Mouse (Mus musculus) G1E (cell line): Measurements from ENCODE around the gene Gga1. TPM values are rescaled to one million over a fixed set of nuclear protein-coding genes. Genes with fewer than 3 reads are reported as not detected.
A peak's percentile ranks its signal among the peaks of the same experiment; 100 is the strongest.

Experiments used
- ATAC-seq: 2 replicates; pipeline ENCODE4 v1.8.0; 2016; ENCODE audit warnings: mild to moderate bottlenecking; ENCODE audit not compliant: insufficient number of reproducible peaks, poor library complexity, low FRiP score, severe bottlenecking; ENCODE audit errors: extremely low read depth
- DNase-seq: peaks from one replicate; pipeline ENCODE4 v3.0.0; 2012; ENCODE audit warnings: low spot score
- H3K27me3 ChIP-seq: 2 replicates; pipeline ENCODE4 v1.6.1; 2012; ENCODE audit warnings: mild to moderate bottlenecking, low read length, inconsistent platforms; ENCODE audit not compliant: insufficient read depth
- H3K36me3 ChIP-seq: replicated peaks from 2 replicates; pipeline ENCODE3; 2012; ENCODE audit warnings: mild to moderate bottlenecking, inconsistent platforms
- H3K4me1 ChIP-seq: 2 replicates; pipeline ENCODE4 v1.6.1; 2012; ENCODE audit warnings: low read depth, low read length, inconsistent platforms, mixed read lengths; ENCODE audit not compliant: insufficient read depth
- H3K4me3 ChIP-seq: 2 replicates; pipeline ENCODE4 v1.5.1; 2012; ENCODE audit warnings: low read depth, mild to moderate bottlenecking, inconsistent platforms, low read length, moderate library complexity, mixed read lengths
- H3K9me3 ChIP-seq: replicated peaks from 2 replicates; pipeline ENCODE4 v1.6.1; 2012; ENCODE audit warnings: inconsistent platforms
- CTCF ChIP-seq: IDR thresholded peaks from 2 replicates; pipeline ENCODE4 v1.5.1; 2012; ENCODE audit warnings: low read depth, low read length, inconsistent platforms, mixed read lengths
- GATA1 ChIP-seq: IDR thresholded peaks from 2 replicates; pipeline ENCODE4 v1.6.1; 2012; ENCODE audit warnings: borderline replicate concordance, low read length, inconsistent platforms, mixed read lengths
- GATA2 ChIP-seq: IDR thresholded peaks from 2 replicates; pipeline ENCODE4 v1.6.1; 2012; ENCODE audit warnings: low read depth, low read length, inconsistent platforms, borderline replicate concordance
- POLR2AphosphoS5 ChIP-seq: IDR thresholded peaks from 2 replicates; pipeline ENCODE4 v1.6.1; 2012; ENCODE audit warnings: low read depth, low read length, inconsistent platforms; ENCODE audit not compliant: insufficient replicate concordance
- TAL1 ChIP-seq: conservative IDR thresholded peaks from 2 replicates; pipeline ENCODE4 v1.6.1; 2012; ENCODE audit warnings: low read depth, low read length, inconsistent platforms, mixed read lengths
- polyA plus RNA-seq: library from polyadenylated mRNA; stranded (reverse); fragments of >175 nt; gene quantifications from 2 replicates; pipeline ENCODE4 v1.2.3, GENCODE M21; 2012
- total RNA-seq, 2 experiments: library from RNA; stranded (forward) in 1 of 2; stranded (reverse) in 1 of 2; fragments of 200-1000 nt in 1 of 2; fragments of >200 nt in 1 of 2; fragmentation: Nextera tagmentation in 1 of 2; gene quantifications; 2 replicates each; pipeline ENCODE4 v1.2.3; 2014 to 2017

Gga1 gene
- total and polyA plus RNA-seq, 3 experiments, result 10.0 to 158 (median 52.6) TPM

GRCm38 (mm10) chr15:78930801-78931426 lies 53.9 kb downstream of the Gga1 start:
- peaks cover 38% of the 10 kb centered on the region for H3K36me3 ChIP-seq
- TF ChIP-seq GATA1 (no peak), POLR2AphosphoS5 (peak; percentile 79; the same call in 1 of the 2 replicates)
- peaks cover 72% of the 10 kb centered on the region for H3K4me1 ChIP-seq
- H3K27me3 ChIP-seq, result no peaks in the 10 kb centered on the region
- DNase-seq (no peak), ATAC-seq (no peak)
- no peak overlapping the region; the same call in 1 of the 2 replicates for H3K4me3 ChIP-seq
- no peaks in the 10 kb centered on the region for H3K9me3 ChIP-seq

- Histone ChIP-seq H3K27me3 (no peaks in the 10 kb centered on the region), H3K4me1 (peaks cover 74% of the 10 kb centered on the region), H3K9me3 (no peaks in the 10 kb centered on the region), H3K36me3 (peaks cover 44% of the 10 kb centered on the region), H3K4me3 (no peak overlapping the region)
- no peak for TF ChIP-seq GATA2
- no peak for TF ChIP-seq GATA1
- peak; percentile 71 for TF ChIP-seq CTCF
- no peak for TF ChIP-seq TAL1
- no peak; the same call in 1 of the 2 replicates for TF ChIP-seq POLR2AphosphoS5
- DNase-seq, result peak; percentile 71
- ATAC-seq, result peak; percentile 30
Measured at GRCm38 (mm10) chr15:78931577-78931976, 54.6 kb downstream of the Gga1 start.

GRCm38 (mm10) chr15:78934784-78935320 lies 57.9 kb downstream of the Gga1 start, which contains the start of gene Nol12:
Gene Nol12, plus strand, starts transcription at chr15:78934933.
- no peak for TF ChIP-seq TAL1
- no peak for TF ChIP-seq GATA1
- TF ChIP-seq GATA2, result no peak
- TF ChIP-seq POLR2AphosphoS5, result no peak
- TF ChIP-seq CTCF, result no peak
- Histone ChIP-seq H3K27me3 (no peaks in the 10 kb centered on the region; the same call in 1 of the 2 replicates), H3K4me1 (peaks cover 67% of the 10 kb centered on the region), H3K4me3 (peak within 1 kb of the TSS; percentile 82), H3K36me3 (peaks cover 56% of the 10 kb centered on the region), H3K9me3 (no peaks in the 10 kb centered on the region)
- DNase-seq (peak; percentile 69), ATAC-seq (peak; percentile 37)

GRCm38 (mm10) chr15:78936403-78936802 lies 59.4 kb downstream of the Gga1 start:
- H3K27me3 ChIP-seq, result no peaks in the 10 kb centered on the region; the same call in 1 of the 2 replicates
- TF ChIP-seq TAL1 (no peak), GATA1 (no peak), POLR2AphosphoS5 (no peak), CTCF (no peak), GATA2 (no peak)
- ATAC-seq (no peak), DNase-seq (no peak)
- no peaks in the 10 kb centered on the region for H3K9me3 ChIP-seq
- peaks cover 56% of the 10 kb centered on the region for H3K36me3 ChIP-seq
- peaks cover 52% of the 10 kb centered on the region for H3K4me1 ChIP-seq
- peak overlapping the region; percentile 82; the same call in 1 of the 2 replicates for H3K4me3 ChIP-seq

- ATAC-seq (no peak), DNase-seq (no peak)
- Histone ChIP-seq H3K4me3 (no peak overlapping the region; the same call in 1 of the 2 replicates), H3K4me1 (peaks cover 44% of the 10 kb centered on the region), H3K9me3 (no peaks in the 10 kb centered on the region), H3K27me3 (no peaks in the 10 kb centered on the region; the same call in 1 of the 2 replicates), H3K36me3 (peaks cover 64% of the 10 kb centered on the region)
- no peak for TF ChIP-seq CTCF
- no peak for TF ChIP-seq POLR2AphosphoS5
- no peak for TF ChIP-seq GATA2
- no peak for TF ChIP-seq GATA1
- TF ChIP-seq TAL1, result no peak
Measured at GRCm38 (mm10) chr15:78937311-78937710, 60.3 kb downstream of the Gga1 start.

- Histone ChIP-seq H3K4me1 (peaks cover 44% of the 10 kb centered on the region), H3K27me3 (no peaks in the 10 kb centered on the region; the same call in 1 of the 2 replicates), H3K36me3 (peaks cover 68% of the 10 kb centered on the region), H3K9me3 (no peaks in the 10 kb centered on the region), H3K4me3 (no peak overlapping the region)
- ATAC-seq (no peak), DNase-seq (no peak)
- TF ChIP-seq TAL1 (no peak), GATA1 (no peak), GATA2 (no peak), POLR2AphosphoS5 (no peak), CTCF (no peak)
Measured at GRCm38 (mm10) chr15:78937963-78938362, 61.0 kb downstream of the Gga1 start.
